Mouse (Mus musculus) spleen, postnatal 4 days (tissue): ENCODE data around the gene Olfr1393.
"Not testable (repeated sequence)": the region's sequence is repeated elsewhere in the genome, so short reads cannot be mapped to it uniquely, and the experiment has no call there.

ENCODE experiments used
- DNase-seq, 2 experiments: peaks; one replicate each; pipeline ENCODE4 v3.0.0; 2022; ENCODE audit warnings: low spot score in 2 of 2

Gene Olfr1393

GRCm38 (mm10) chr11:49308547-49308946 is 30.4 kb downstream of the Olfr1393 start:
- DNase-seq = not testable (repeated sequence)

DNA sequence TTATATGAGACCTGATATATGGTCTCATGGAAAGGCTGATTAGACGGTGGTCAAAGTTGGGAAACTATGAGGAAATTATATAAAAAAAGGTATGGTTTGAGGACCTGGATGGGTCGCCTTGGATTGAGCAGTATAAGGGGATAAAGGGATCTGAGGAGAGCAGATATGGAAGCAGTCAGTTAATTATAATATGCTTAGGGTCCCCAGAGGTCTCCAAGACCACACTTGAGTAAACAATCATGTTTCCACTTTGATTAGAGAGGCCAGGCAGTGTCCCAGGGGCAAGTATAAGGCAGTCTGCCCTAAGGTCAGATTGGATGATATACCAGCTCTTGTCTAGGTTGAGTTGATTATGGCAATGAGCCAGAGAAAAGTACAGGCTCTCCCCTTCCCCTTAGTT is 44.3 kb downstream of the Olfr1393 start, which contains the start of gene Olfr1391:
Gene Olfr1391, plus strand, starts transcription at position 301 of the 400 bp plus-strand sequence.
- no peak for DNase-seq

DNA sequence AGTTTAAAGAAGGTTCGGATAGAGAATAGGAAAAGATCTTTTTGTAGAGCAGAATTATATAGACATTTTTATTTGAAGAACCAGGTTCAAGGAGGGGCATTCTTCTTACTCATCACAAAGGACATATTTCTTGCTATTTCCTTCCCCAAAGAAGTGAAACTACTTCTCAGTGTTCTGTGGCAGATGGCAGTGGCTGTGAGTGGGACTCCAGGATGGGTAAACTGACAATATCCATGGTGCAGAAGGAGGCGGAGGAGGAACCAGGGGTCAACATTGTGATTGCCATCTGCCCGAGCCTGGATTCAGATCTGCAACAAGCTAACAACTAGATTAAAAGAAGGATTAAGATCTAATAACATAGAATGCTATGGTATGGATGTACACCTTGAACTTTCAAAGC is 48.6 kb downstream of the Olfr1393 start:
- no peak for DNase-seq

- no peak for DNase-seq
Observed at GRCm38 (mm10) chr11:49329686-49330085, 51.6 kb downstream of the Olfr1393 start.
